Mouse (Mus musculus) Muller cell, postnatal 12 days (primary cell): Measurements from ENCODE around the gene Mon2.

Experiments used
- DNase-seq: peaks from one replicate; pipeline ENCODE4 v3.0.0-alpha.2; 2015; ENCODE audit errors: inconsistent ontology term

Mon2 gene

GRCm38 (mm10) chr10:123076245-123077023 is at the start of gene Mon2:
TSS of gene Mon2 (minus strand) at chr10:123076505.
- DNase-seq, result peak; percentile 99

GRCm38 (mm10) chr10:123120666-123121392 is 44.5 kb upstream of the Mon2 start:
- DNase-seq, result no peak

- DNase-seq, result no peak
These were observed 40.6 kb upstream of the Mon2 start for GRCm38 (mm10) chr10:123116861-123117260.

GRCm38 (mm10) chr10:123113466-123113865 is 37.2 kb upstream of the Mon2 start:
- no peak for DNase-seq

- no peak for DNase-seq
These were observed 36.5 kb upstream of the Mon2 start for GRCm38 (mm10) chr10:123112787-123113168.

- no peak for DNase-seq
These were observed 35.9 kb upstream of the Mon2 start for GRCm38 (mm10) chr10:123112056-123112786.

- DNase-seq, result peak; percentile 95
These were observed 34.2 kb upstream of the Mon2 start for GRCm38 (mm10) chr10:123110548-123110947.

- no peak for DNase-seq
These were observed 32.2 kb upstream of the Mon2 start for GRCm38 (mm10) chr10:123108527-123108926.

GRCm38 (mm10) chr10:123108121-123108520 is 31.8 kb upstream of the Mon2 start:
- peak; percentile 54 for DNase-seq

- no peak for DNase-seq
These were observed 25.0 kb upstream of the Mon2 start for GRCm38 (mm10) chr10:123101303-123101702.

- no peak for DNase-seq
These were observed 24.3 kb upstream of the Mon2 start for GRCm38 (mm10) chr10:123100584-123100983.

- DNase-seq, result peak; percentile 62
These were observed 18.2 kb upstream of the Mon2 start for GRCm38 (mm10) chr10:123094504-123094903.

- DNase-seq, result no peak
These were observed 16.3 kb upstream of the Mon2 start for GRCm38 (mm10) chr10:123092577-123092976.

- peak; percentile 25 for DNase-seq
These were observed 15.4 kb upstream of the Mon2 start for GRCm38 (mm10) chr10:123091737-123092136.

GRCm38 (mm10) chr10:123089425-123089930 is 13.2 kb upstream of the Mon2 start:
- DNase-seq, result no peak

GRCm38 (mm10) chr10:123086847-123087246 is 10.5 kb upstream of the Mon2 start:
- no peak for DNase-seq

GRCm38 (mm10) chr10:123084900-123085641 is 8.8 kb upstream of the Mon2 start:
- no peak for DNase-seq

GRCm38 (mm10) chr10:123084307-123084706 is 8.0 kb upstream of the Mon2 start:
- no peak for DNase-seq

GRCm38 (mm10) chr10:123075751-123076242 is 508 bp downstream of the Mon2 start:
- no peak for DNase-seq

GRCm38 (mm10) chr10:123071997-123072396 is 4.3 kb downstream of the Mon2 start:
- no peak for DNase-seq

GRCm38 (mm10) chr10:123063021-123063420 is 13.3 kb downstream of the Mon2 start:
- no peak for DNase-seq
